Mouse (Mus musculus): ENCODE measurements around the gene Adarb2. TPM values are rescaled to one million over a fixed set of nuclear protein-coding genes. Genes with fewer than 3 reads are reported as not detected.

Gene Adarb2
- total and polyA plus RNA-seq, 2 experiments, result 0.09 TPM; not detected in 1

DNA sequence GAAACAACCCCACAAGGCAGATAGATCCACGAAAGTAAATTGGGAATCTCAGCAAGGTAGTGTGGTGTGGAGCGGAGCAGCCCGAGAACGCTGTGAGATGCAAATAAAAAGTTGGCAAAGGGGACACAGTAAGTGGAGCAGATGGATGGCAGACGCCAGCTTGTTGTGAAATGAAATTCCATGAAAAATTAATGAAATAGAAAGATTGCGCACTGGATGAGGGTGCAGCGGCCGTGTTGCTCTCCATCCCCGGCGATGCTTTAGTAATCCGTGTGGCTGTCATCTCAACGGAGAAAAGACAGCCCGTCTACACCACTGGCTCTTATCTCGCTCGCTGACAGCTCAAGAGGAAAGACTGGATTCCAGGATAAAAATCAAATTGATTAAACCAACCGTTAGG lies 4.7 kb downstream of the Adarb2 start:
- Histone ChIP-seq H3K4me1 (ENCODE audit: control insufficient read depth, insufficient read depth, low read length) (no peaks in the 10 kb centered on the region), H3K9ac (ENCODE audit: low read depth, low read length) (no peak overlapping the region), H3K79me2 (ENCODE audit: control insufficient read depth, insufficient read depth, low read length) (no peaks in the 10 kb centered on the region), H3K36me3 (ENCODE audit: control insufficient read depth, insufficient read depth, low read length) (no peaks in the 10 kb centered on the region), H3K27me3 (ENCODE audit: control insufficient read depth, insufficient read depth, low read length) (peaks cover 2% of the 10 kb centered on the region; the same call in 1 of the 2 replicates), H3K4me3 (ENCODE audit: insufficient read depth, low read depth, low read length) (no peak overlapping the region), H3K27ac (replicated peaks; ENCODE audit: insufficient read depth, low read depth, low read length) (no peak overlapping the region)
- DNase-seq (ENCODE audit: extremely low read depth, low read depth, low spot score), result no peak
- TF ChIP-seq CTCF (IDR thresholded peaks at IDR 0.05; ENCODE audit: low read depth, low read length), result no peak
- no peak for TF ChIP-seq POLR2A (IDR thresholded peaks at IDR 0.05; ENCODE audit: extremely low read depth, insufficient read depth, low read length)
- 63% methylated on average over 16 of the region's 16 CpGs for WGBS

DNA sequence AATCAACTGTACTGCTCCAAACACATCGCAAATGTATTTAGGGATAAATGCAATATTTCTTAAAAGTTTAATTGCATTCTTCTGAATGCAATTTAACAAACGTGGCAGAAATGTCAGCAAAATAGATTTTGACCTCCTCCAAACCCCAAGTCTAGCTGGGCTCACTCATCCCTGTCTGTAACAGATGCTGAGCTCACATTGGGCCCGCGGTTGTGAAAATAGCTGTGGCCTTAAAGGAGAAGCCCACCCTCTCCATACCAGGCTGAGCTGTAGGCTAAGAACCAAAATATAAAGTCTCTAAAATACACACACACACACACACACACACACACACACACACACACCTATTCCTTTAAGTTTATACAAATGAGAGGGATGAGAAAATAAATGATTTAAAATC lies 8.1 kb downstream of the Adarb2 start:
- H3K4me3 ChIP-seq (ENCODE audit: insufficient read depth, low read depth, low read length), result no peak overlapping the region
- no peak for DNase-seq (ENCODE audit: extremely low read depth, low read depth, low spot score)
- H3K27ac ChIP-seq (replicated peaks; ENCODE audit: insufficient read depth, low read depth, low read length), result no peak overlapping the region

DNA sequence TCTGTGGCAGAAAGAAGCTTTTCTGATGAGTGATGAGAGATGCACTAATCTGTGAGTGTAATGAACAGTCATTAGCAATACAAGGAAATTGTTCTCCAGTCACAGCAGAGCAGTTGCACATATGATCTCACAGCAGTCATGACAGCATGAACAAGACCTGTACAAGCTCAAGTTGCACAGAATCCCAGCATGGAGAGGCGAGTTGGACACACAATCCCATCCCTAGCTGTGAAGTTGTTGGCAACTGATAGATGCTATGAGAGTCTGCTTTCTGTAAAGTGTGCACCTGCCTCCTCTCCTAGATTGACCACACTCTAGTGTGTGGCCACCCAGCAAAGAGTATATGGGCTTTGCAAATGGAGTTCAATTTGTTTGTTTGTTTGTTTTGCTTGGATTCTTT lies 36.2 kb downstream of the Adarb2 start:
- Histone ChIP-seq H3K4me1 (ENCODE audit: control insufficient read depth, insufficient read depth, low read length) (no peaks in the 10 kb centered on the region), H3K9ac (ENCODE audit: low read depth, low read length) (no peak overlapping the region), H3K4me3 (ENCODE audit: insufficient read depth, low read depth, low read length) (no peak overlapping the region), H3K36me3 (ENCODE audit: control insufficient read depth, insufficient read depth, low read length) (no peaks in the 10 kb centered on the region), H3K79me2 (ENCODE audit: control insufficient read depth, insufficient read depth, low read length) (no peaks in the 10 kb centered on the region), H3K27ac (replicated peaks; ENCODE audit: insufficient read depth, low read depth, low read length) (no peak overlapping the region), H3K27me3 (ENCODE audit: control insufficient read depth, insufficient read depth, low read length) (no peaks in the 10 kb centered on the region)
- WGBS, result 43% methylated on average over 1 of the region's 1 CpGs
- no peak for DNase-seq (ENCODE audit: extremely low read depth, low read depth, low spot score)
- no peak for TF ChIP-seq CTCF (IDR thresholded peaks at IDR 0.05; ENCODE audit: low read depth, low read length)
- no peak for TF ChIP-seq POLR2A (IDR thresholded peaks at IDR 0.05; ENCODE audit: extremely low read depth, insufficient read depth, low read length)

More for the DNA sequence above, 8.1 kb downstream of the Adarb2 start:
- TF ChIP-seq POLR2A (IDR thresholded peaks at IDR 0.05; ENCODE audit: extremely low read depth, insufficient read depth, low read length), result no peak
- TF ChIP-seq CTCF (IDR thresholded peaks at IDR 0.05; ENCODE audit: low read depth, low read length), result no peak
- 77% methylated on average over 4 of the region's 4 CpGs for WGBS
- Histone ChIP-seq H3K9ac (ENCODE audit: low read depth, low read length) (no peak overlapping the region), H3K27me3 (ENCODE audit: control insufficient read depth, insufficient read depth, low read length) (no peaks in the 10 kb centered on the region), H3K4me1 (ENCODE audit: control insufficient read depth, insufficient read depth, low read length) (no peaks in the 10 kb centered on the region), H3K36me3 (ENCODE audit: control insufficient read depth, insufficient read depth, low read length) (no peaks in the 10 kb centered on the region), H3K79me2 (ENCODE audit: control insufficient read depth, insufficient read depth, low read length) (no peaks in the 10 kb centered on the region)

DNA sequence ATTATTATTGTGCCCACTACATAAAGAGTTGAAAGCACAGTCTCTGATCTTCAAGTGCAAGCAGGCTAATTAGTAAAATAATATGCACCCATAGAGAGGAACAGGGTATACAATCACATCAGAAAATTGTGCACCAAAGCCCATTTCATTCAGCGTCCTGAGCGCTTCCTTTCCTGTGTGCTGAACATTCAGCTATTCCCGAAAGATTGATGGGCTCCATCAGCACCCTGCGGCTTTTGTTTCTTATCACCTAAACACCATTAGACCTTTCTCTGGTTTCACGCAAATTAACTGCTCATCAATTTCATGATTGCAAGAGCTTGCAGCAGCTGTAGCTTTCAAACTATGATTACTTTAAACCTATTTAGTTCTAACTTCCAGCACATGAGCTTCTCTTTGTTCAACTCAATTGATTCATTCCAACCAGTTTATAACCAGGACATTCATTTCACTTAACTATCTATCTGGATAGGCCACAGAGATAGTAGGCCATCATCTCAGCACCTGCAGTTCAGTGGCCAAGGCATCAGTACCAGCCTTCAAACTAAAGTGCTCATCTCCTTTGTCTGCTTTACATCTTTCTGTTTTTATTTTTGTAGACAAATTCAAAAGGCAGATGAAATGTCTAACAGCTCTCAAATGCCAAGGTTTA lies 45.5 kb downstream of the Adarb2 start:
- no peak for DNase-seq (ENCODE audit: extremely low read depth, low read depth, low spot score)
- no peaks in the 10 kb centered on the region for H3K36me3 ChIP-seq (ENCODE audit: control insufficient read depth, insufficient read depth, low read length)
- no peaks in the 10 kb centered on the region for H3K27me3 ChIP-seq (ENCODE audit: control insufficient read depth, insufficient read depth, low read length)
- H3K79me2 ChIP-seq (ENCODE audit: control insufficient read depth, insufficient read depth, low read length), result no peaks in the 10 kb centered on the region
- H3K27ac ChIP-seq (replicated peaks; ENCODE audit: insufficient read depth, low read depth, low read length), result no peak overlapping the region
- no peak overlapping the region for H3K9ac ChIP-seq (ENCODE audit: low read depth, low read length)
- H3K4me1 ChIP-seq (ENCODE audit: control insufficient read depth, insufficient read depth, low read length), result no peaks in the 10 kb centered on the region
- 78% methylated on average over 5 of the region's 5 CpGs for WGBS
- TF ChIP-seq POLR2A (IDR thresholded peaks at IDR 0.05; ENCODE audit: extremely low read depth, insufficient read depth, low read length), result no peak
- no peak for TF ChIP-seq CTCF (IDR thresholded peaks at IDR 0.05; ENCODE audit: low read depth, low read length)
- no peak overlapping the region for H3K4me3 ChIP-seq (ENCODE audit: insufficient read depth, low read depth, low read length)

DNA sequence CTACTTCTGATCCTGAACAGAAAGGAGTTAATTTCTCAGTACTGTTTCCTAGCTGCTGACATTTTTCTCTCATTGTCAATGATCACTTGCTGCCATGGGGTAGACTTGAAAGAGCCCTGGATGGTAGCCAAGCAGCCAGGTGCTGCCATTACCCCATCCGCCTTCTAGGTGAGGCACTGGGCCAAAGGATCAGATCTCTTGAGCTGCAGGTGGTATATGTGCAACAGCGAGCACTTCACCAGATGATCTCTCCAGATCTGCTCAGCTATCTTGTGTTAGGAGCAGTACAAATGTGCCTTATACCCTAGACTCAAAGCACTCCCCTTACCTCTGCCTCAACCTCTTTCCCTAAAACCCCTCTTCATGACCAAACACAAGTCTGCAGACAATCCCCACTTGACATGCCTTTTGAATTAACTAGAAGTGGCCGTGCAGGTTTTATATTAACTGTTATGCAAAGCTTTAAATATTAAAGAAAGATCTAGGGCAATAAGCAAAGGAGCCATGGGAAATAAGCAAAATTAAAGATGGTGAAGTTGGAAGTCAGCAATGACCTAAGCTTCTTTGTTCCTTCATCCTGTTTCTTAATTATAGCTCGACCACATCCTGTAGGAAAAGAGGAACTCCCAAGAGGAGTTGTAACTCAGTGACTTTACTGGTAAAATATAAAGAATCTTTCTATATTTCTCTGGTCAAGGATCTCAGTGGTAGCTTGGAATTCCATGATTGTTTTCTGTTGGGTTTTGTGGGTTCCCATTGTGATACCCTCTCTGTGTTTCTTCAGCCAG lies 69.7 kb downstream of the Adarb2 start:
- no peaks in the 10 kb centered on the region for H3K27me3 ChIP-seq (ENCODE audit: control insufficient read depth, insufficient read depth, low read length)
- no peaks in the 10 kb centered on the region for H3K36me3 ChIP-seq (ENCODE audit: control insufficient read depth, insufficient read depth, low read length)
- no peak overlapping the region for H3K27ac ChIP-seq (replicated peaks; ENCODE audit: insufficient read depth, low read depth, low read length)
- H3K4me1 ChIP-seq (ENCODE audit: control insufficient read depth, insufficient read depth, low read length), result no peaks in the 10 kb centered on the region
- no peak overlapping the region for H3K4me3 ChIP-seq (ENCODE audit: insufficient read depth, low read depth, low read length)
- H3K79me2 ChIP-seq (ENCODE audit: control insufficient read depth, insufficient read depth, low read length), result no peaks in the 10 kb centered on the region
- no peak overlapping the region for H3K9ac ChIP-seq (ENCODE audit: low read depth, low read length)
- DNase-seq (ENCODE audit: extremely low read depth, low read depth, low spot score), result no peak
- no peak for TF ChIP-seq CTCF (IDR thresholded peaks at IDR 0.05; ENCODE audit: low read depth, low read length)
- TF ChIP-seq POLR2A (IDR thresholded peaks at IDR 0.05; ENCODE audit: extremely low read depth, insufficient read depth, low read length), result no peak
- 66% methylated on average over 4 of the region's 4 CpGs for WGBS

DNA sequence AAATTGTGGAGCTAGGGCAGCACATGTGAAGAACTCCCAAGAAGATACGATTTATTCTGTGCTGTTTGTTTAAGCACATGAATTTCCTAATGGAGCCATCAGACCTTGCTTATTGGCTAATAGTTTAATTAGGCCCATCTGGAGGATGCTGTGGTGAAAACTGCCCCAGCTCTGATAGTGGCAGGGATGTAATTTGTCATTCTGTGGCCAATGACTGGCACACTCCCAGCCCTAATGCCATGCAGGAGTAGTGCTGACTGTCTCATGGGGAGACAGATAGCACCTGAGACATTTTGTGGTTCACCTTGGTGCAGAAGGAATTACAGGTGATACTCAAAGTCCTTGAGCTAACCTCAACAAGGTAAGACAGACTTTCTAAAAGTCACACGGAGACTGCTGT lies 80.5 kb downstream of the Adarb2 start:
- no peak overlapping the region for H3K4me3 ChIP-seq (ENCODE audit: insufficient read depth, low read depth, low read length)
- DNase-seq (ENCODE audit: extremely low read depth, low read depth, low spot score), result no peak
- WGBS, result 86% methylated on average over 2 of the region's 2 CpGs
- H3K9ac ChIP-seq (ENCODE audit: low read depth, low read length), result no peak overlapping the region
- no peak overlapping the region for H3K27ac ChIP-seq (replicated peaks; ENCODE audit: insufficient read depth, low read depth, low read length)
- no peaks in the 10 kb centered on the region for H3K36me3 ChIP-seq (ENCODE audit: control insufficient read depth, insufficient read depth, low read length)
- TF ChIP-seq POLR2A (IDR thresholded peaks at IDR 0.05; ENCODE audit: extremely low read depth, insufficient read depth, low read length) (no peak), CTCF (IDR thresholded peaks at IDR 0.05; ENCODE audit: low read depth, low read length) (no peak)
- no peaks in the 10 kb centered on the region for H3K79me2 ChIP-seq (ENCODE audit: control insufficient read depth, insufficient read depth, low read length)
- no peaks in the 10 kb centered on the region for H3K4me1 ChIP-seq (ENCODE audit: control insufficient read depth, insufficient read depth, low read length)
- no peaks in the 10 kb centered on the region for H3K27me3 ChIP-seq (ENCODE audit: control insufficient read depth, insufficient read depth, low read length)
